Mouse (Mus musculus) frontal cortex, postnatal 10 days (tissue): Measurements from ENCODE around the gene Slc2a9.

Source experiments
- DNase-seq, 2 experiments: peaks; one replicate each; pipeline ENCODE4 v3.0.0; 2022; ENCODE audit warnings: low spot score in 2 of 2, mixed read lengths in 1 of 2

Slc2a9 gene

DNA sequence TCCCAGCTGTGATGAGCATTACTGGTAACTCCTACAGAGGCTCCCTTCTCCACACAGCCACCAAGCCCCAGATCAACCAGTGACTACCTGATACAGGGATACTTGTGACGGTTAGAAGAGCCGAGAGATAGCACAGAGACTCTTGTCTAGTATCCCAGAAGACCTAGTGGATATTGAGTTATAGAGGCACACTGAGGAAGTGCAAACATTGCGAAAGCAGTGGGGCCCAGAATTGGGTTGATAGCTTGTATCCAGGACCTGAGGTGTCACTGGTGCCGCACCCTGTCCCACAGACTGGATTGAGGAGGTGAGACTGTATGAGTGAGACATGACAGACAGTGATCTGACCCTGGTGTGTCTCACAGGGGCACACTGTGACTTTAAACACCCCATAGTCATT is at the start of gene Slc2a9:
Gene Slc2a9, minus strand, starts transcription at position 152 of the 400 bp plus-strand sequence.
- DNase-seq: no peak

DNA sequence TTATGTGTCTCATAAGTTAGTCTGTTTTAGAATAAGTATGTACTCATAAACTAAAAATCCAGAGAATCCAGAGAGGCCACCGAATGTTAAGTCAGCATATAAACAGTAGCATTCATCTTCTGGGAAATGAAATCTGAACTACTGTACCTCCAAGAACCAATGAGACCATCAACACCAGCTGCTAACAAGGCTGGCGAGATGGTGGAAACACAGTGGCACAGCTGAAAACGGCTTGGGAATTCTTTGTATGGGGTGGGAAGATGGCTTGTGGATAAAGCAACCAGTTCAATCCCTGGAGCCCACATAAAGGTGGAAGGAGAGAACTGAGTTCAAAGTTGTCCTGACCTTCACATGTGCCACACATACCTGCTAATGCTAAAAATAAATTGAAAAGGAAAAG is 49.7 kb upstream of the Slc2a9 start:
- DNase-seq: no peak

DNA sequence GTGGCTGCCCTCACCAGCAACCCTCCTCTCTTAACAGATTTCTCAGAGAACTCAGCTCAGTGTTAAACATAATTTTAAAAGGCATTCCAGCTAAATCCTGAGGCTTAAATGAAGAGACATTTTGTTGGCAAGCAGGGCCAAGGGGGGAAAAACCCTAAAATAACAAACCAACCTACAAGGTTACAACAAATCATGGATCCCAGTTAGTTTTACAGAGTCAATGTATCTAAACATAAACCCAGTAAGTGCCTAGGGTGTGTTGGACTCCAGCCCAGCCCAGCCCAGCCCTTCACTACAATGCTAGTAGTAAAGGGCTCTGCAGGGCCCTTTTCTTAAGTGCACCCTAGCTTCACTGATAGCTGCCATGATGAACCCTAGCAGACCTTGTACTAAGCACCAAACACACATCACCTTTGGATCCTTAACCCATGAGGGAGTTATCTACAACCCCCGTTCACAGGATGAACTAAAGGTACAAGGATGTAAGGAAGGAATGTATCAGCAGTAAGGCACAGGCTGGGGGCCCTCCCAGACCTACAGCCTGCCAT is 47.4 kb upstream of the Slc2a9 start:
- no peak for DNase-seq

DNA sequence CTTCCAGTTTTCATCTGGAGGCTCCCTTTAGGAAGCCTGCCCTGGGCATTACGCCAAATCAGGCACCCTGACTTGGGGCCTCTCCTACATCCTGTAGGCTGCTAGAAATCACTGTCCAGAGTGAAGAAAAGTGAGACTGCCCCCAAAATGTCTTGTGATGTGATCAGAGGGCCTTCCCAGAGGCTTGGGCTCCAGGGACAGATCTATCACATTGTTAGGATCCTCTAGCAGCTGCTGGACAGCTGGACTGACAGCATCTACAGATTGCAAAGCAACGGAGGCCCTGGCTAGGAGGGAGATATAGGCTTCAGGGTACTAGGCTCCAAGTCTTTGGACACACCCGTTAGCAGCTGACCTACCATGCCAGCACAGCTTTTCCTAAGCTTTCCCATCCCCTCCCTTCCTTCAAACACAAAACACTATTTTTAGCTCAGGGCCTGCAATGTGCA is 46.5 kb upstream of the Slc2a9 start:
- no peak for DNase-seq

DNA sequence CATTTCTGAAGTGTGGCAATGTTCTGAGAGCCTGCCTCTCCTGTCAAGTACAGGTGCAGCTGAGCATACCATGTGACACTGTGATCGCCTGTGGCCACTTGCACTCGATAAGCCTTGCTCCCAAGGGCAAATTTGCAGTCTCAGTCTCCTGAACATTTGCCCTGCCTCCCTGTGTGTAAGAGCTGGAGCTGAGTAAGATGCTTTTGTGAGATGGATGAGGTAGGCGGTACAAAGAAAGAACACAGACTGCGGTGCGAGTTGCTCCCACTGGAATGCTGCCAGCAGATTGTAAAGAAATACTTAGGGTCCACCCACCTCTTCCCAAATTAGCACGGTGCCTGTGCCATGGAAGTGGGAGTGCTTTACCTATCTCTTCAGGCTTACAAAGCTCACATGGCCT is 44.4 kb upstream of the Slc2a9 start:
- peak; percentile 57 to 74 for DNase-seq

DNA sequence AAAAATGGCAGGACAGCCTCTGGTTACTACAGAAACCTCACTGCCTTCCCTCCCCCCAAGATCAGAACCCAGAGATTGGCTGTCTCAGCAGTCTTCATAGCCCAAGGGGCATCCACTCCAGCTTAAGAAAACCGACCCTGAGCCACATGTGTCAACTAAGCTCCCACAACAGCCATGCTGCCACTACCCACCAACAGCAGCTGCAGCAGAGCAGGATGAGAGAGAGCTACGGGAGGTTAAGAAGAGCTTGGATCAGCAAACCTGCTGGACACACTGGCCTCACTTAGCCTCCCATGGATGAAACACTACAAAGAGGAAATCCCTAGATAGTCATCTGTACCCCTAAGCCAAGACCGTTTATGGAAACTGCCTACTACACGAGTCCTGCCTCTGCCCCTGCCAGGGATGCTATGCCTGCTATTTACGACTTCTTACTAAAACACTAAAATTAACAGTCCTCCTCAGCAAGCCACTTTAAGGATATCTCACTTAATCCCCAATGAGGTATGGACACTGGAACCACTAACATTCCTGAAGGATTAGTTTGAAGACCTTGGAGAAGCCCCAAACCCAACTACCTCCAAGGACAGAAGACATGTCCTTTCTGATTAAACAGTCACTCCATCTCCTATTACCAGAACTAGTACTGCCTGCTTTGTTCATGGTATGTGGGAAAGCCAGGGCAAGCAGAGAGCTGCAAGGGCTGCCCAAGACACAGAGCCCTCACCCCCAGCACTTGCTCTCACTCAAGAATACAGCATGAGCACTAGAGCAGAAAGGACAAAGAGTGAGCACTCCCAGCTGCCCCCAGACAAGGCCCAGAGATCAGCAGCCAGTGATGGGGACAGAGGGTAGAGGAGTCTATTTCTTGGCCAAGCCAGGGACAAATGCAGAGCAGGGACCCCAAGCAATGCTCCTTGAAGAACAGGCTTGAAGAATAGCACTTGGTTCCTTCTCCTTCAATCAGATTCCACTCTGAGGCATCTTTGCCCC is 41.8 kb upstream of the Slc2a9 start:
- no peak for DNase-seq

DNA sequence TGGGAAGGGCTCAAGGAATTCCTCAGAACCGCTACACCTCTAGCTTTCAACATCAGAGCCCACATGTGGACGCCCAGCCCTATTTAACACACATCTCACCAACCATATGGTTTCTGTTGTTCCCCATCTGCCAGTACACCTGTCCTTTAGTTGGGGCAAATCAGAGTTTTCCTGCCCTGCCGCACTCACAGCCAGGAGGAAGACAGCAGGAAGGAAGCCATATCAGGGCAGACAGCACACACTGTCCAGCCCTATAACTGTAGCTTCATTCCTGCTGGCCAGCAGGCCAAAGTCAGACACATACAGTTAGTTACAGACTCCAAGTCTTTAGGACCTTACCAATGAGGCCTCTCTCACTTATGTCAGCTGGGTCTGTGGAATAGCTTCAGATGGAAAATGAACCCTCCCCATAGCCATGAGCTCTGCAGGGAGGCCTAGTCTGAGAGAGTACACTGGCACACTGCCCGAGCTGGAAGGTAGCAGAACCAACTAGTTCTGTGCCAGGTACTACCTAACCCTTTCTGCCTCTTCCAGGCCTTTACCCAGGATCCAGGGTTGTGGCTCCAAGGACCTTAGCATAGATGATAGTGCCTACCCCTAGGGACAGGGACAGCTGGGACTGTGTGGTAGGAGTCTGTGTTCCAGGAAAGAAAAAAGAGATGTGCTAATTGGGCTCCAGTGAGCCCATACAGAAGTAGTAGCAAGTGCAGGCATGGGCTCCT is 40.7 kb upstream of the Slc2a9 start:
- DNase-seq: no peak

DNA sequence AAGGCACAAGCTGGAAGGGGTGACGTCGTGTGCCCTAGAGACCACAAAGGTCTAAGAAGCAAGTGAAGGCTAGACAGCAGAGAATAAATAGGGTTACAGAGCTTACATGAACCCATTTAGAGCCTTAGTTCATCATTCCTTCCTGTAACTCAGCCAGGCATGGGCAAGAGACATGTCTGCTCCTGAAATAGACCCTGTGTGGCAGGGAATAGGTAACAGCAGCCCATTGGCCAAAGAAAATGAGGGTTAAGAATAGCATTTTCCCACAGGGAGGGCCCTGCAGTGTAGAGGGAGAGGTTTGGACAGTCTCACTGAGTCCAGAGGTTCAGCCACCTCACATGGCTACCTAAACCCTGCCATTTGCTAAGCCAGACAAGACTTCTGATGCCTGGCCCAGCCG is 38.8 kb upstream of the Slc2a9 start:
- no peak for DNase-seq

DNA sequence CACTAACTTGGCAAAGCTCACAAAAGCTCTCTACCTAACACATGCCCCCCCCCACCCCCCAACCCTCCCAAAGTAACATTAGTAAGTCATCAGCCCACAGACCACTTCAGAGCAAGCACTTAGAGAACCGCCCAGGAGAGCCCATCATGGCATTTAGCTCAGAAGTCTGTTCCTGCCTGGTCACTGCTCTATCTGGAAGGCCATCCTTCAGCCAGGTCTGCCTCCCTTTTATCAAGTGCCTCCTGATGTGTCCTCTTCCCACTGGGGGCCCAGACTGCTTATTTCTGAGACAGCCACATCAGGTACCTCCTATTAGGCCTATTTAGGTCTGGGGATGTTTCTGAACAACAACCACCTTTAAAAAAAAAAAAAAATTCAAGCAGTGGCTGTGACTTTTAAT is 38.0 kb upstream of the Slc2a9 start:
- no peak for DNase-seq

DNA sequence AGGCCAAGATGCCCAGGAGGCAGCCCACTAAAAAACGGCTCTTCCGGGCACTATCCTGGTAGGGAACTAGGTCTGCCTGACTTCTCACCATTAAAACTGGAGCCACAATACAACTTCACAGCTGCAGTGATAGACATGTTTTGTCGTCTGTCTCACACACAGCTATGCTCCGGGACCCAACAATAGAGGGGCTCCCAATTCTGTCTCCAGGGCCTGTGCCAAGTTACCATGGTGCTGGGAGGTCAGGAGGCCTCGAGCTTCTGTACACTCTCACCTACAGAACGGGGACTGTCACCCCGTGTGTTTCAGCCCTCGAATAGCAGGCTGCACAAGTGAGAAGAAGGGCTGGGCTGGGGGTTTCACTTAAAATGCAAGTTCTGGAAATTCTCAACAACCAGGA is 35.6 kb upstream of the Slc2a9 start:
- no peak for DNase-seq

DNA sequence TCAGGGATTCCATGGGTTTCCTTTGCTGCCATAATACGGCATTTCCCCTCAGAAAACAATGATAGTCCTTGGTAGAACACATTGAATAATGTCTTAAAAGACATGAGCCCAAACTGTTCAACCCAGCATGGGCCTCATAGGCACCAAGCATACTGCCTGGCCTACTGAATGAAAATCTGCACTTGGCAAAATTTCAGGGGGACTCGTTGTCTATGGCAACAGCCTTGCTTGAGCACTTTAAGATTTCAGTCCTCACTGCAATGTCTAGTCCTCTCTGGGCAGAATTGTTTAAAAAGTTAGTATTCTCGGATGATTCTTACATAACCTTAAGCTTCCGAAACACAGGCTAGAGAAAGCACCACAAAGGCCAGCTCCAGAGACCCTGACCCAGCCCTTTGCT is 34.9 kb upstream of the Slc2a9 start:
- DNase-seq: no peak

DNA sequence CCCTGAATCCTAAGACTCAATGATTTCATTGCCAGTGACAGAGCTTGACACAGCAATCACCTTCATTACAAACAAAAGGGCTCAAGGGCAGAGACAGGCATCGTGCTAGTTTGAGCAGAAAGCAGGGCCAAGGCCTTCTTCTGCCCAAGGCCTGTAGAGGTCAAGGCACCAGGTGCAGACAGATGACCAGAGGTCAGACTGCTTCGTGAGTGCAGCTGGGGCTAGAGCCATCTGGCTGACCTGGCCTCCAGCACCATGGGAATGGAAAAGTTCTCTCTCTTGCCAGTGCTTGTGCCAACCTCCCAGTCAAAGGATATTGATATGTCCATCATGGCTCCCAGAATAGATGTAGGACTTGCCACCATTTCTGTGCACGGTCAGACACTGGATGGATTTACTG is 33.9 kb upstream of the Slc2a9 start:
- no peak for DNase-seq

DNA sequence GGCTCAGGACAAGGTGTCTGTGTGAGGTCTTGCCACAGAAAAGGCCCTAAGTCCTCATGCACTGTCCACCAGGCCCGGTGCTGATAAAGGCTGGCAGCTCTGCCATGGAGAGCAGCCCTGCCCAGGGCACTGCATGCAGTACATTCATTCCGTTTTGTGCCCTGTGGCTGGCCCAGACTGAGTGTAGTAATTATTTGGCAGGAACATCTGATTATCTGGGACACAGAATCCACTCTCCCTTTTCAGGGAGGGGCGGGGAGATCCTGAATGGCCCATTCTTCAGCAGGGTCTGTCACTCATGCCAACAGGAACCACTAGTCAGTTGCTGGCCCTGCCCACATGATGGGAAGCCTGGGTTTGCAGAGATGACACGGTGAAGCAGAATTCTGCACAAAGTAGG is 29.1 kb upstream of the Slc2a9 start:
- peak; percentile 53 to 75 for DNase-seq

DNA sequence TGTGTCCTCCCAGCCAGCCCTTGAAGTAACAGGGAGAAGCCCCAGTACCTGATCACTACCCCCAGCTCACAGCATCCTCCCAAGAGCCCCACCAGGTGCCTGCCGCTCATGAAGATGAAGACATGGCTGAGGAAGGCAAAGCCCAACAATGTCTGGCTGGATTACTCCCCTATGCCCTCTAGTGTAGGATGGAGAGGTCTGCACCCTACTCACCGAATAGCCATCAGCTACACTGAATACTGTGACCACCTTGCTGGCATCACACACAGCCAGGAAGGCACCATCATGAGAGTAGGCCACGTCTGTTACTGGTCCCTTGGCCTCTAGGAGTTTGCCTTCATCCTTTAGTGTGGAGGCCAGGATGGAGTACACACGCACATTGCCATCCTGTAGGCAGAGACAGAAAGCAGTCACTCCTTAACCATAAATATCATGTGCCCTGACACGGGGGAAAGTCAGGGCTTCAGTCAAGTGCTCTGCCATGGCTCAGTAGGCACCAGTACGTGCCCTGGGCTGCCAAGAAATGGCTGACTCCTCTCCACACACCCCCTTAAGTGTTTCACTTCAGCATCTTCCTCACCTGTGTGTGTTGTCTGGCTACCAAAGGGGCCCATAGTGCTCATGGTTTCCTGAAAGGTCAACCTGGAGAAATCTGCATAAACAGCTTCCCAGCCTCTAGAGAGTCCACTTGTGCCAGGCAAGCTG is 26.9 kb upstream of the Slc2a9 start:
- DNase-seq: no peak

DNA sequence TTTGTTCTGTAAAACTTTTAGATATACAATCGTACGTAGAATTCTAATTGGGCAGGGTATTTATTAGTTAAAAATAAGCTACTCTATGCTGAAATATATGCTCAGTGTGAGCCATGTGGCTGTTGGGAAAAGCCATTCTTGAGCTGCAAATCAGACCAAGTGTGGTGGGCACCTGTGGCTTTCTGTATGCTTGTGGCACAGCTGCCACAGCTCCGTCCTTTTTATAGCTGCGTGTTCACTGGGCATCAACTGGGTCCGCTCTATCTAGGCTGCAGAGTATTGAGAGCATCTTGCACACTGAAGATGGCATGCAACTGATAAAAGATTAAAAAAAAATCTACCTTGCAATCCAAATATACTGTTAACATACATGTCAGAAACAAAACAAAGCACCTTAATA is 20.0 kb upstream of the Slc2a9 start:
- DNase-seq: no peak

DNA sequence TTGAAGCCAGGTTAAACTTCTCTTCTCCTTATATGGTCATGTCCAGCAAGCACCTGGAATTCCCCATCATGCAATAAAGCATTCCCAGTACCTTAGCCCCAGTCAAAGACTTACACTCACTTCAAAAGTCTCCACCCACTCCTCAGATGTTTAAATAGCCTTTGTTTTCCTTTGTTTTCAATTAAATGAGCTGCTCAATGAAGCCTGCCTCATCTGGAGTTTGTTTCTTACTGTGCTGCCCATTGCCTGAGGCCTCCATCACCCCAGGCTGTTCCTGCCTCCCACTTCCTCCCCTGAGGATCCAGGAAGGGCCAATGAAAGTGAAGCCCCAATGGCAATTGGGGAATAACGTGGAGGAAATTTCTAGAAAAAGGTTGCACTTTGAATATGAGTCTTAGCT is 17.9 kb upstream of the Slc2a9 start:
- no peak for DNase-seq

DNA sequence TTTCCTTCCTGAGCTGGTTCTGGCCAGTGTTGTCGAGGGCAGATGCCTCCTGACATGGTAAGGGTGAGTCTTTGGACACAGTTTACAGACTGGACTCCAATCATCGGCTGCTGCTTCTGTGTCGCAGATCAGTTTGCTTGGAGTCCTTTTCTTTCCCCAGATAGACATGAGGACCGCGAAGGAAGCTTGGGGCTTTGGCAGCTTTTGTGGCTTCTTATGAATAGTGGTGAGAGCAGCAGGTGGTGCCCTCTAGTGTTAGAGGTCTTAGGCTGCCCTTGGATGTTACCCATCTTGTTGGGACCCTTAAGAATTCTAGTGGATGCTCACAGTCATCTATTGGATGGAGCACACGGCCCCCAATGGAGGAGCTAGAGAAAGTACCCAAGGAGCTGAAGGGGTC is 13.3 kb upstream of the Slc2a9 start:
- DNase-seq: peak in 1 of 2 experiments; percentile 41

DNA sequence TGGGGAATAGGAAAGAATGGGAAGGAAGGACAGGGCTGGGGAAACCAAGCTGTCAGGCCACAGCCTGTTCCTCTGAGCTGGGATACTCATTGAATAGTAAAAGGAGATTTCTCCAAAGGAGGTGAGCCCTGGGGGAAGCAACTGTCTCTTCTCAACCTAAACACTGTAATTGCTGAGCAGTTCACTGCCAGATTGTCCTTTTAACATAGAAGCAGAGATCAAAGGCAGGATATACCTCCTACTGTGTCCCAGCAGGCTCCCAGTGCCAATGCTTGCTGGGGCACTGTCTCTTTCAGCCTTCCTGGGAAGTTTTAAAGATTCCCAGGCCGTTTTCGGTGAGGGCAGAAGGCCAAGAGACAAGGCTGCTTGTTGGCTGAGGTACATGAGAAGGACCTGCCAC is 10.0 kb upstream of the Slc2a9 start:
- DNase-seq: no peak

DNA sequence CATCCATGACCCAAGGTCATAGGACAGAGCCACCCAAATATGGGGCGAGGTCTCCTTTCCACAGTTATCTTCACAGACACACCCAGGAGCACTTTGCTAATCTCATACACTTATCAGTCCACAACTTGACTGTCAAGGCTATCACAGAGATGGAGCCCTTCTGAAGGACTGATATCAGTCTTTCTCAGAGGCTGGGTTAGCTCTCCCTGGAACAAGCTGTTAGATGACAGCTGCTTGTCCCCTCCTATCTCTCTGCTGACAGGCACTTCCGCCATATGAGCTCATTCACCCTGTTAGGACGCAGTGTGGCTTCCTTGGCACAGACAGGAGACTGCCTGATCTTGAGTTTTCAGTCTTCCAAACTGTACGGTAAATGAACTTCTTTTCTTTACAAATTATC is 6.6 kb upstream of the Slc2a9 start:
- no peak for DNase-seq

DNA sequence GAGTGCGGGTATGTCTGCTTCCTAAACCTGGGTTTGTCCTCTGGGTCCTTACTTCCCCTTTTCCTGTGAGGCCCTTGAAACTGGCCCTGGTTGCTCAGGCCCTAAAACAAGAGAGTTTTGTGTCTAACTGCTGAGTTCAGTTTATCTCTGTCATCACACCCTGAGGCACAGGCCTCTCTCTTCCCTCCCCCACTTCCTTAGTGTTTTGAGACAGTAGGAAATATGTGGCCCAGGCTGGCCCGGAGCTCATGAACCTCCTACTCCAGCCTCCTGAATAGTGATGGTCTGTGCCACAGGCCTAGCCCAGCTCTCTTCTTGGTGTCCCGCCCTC is 2.5 kb upstream of the Slc2a9 start:
- no peak for DNase-seq

DNA sequence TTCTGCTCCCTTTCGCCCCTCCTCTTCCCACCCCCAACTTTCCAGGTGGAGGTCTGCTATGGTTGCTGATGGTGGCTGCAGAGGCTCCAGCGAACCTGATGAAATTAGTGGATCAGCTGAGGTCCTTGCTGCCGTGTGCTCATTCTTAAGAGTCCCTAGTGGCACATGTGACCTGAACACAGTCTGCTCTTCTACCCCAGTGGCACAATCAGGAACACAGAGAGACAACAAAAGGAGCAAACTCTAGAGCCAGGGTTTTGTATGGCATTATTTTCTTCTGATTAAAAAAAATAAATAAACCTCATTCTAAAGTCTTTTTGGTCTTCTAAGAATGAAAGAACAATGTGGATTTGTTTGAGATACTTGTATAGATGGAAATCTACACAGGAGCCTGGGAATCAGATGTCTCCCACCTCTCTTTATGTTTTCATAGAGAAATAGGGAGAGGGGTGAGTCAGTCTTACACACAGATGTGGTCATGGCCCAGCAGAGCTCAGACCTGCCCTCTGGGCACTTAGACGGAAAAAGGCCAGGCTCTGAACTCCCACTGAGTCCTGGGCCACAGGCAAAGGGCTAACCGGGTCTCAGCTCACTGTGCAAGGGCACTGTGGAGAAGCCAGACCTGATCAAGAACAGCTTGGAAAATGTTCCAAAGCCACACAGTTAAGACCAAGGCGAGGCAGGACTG is 1.9 kb upstream of the Slc2a9 start:
- DNase-seq: no peak

DNA sequence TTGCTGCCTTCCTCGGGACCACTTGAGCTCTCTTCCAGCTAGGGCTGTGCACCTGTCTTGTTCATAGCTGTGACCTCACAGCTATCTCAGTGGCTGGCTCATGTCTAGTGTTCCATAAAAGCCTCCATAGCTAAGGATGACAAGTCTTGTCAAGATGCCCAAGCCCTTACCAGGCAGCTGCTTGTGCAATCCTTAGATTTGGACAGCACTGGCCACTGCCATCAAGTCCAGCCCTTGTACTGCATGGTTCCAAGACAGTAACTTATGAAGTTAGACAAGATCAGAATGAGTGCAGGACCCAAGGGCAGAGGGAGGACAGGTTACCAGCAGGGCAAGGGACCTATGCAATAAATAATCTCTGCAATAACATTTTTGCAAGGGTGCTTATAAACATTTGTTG is 1.2 kb upstream of the Slc2a9 start:
- no peak for DNase-seq
